Mouse (Mus musculus): ENCODE measurements around the gene Axin2.

GRCm38 (mm10) chr11:108961651-108962065 is 41.5 kb downstream of the Axin2 start:
- TF ChIP-seq CTCF (IDR thresholded peaks at IDR 0.05; ENCODE audit: borderline replicate concordance, insufficient read depth, low read length): no peak
- no peak for TF ChIP-seq POLR2A (IDR thresholded peaks at IDR 0.05; ENCODE audit: low read depth, low read length)

Measured in embryonic fibroblast, embryonic 13.5 days (primary cell).